Mouse (Mus musculus) liver, postnatal 0 days (tissue): ENCODE data around the gene Mea1.

Experiments
- CTCF ChIP-seq: sonication (generic); IDR thresholded peaks from 2 replicates; pipeline ENCODE4 v1.5.1; 2016; ENCODE audit warnings: antibody characterized with exemption, low read depth
- EP300 ChIP-seq: IDR thresholded peaks from 2 replicates; pipeline ENCODE4 v1.6.1; 2016; ENCODE audit warnings: antibody characterized with exemption, low read depth, mild to moderate bottlenecking

DNA sequence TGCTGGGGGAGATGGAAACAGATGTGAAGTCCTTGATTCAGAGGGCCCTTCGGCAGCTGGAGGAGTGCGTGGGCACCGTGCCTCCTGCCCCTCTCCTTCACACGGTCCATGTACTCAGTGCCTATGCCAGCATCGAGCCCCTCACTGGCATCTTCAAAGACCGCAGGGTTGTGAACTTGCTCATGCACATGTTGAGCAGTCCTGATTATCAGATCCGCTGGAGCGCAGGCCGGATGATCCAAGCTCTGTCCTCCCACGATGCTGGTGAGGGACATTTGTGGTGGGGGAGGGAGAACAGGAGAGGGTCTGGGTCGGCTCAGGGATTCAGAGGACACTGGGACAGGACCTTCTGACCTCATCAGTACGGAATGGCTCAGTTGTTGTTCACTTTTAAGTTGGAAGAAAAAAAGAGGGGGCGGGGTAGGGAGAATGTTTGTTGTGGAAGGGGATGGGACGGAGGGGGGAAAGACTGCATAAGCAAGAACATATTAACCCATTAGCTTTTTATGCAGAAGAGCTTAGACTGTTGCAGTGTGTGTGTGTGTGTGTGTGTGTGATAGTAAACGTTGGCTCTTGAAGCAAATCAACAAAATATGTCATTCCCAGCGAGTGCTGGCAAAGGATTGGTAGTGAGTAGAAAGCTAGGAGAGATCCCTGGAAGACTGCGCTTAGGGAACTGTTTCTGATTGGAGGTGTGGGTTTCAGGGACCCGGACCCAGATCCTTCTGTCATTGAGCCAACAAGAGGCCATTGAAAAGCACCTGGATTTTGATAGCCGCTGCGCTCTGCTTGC is 26.6 kb upstream of the Mea1 start:
- no peak for TF ChIP-seq CTCF
- TF ChIP-seq EP300, result no peak
